Mouse (Mus musculus) cerebral cortex, adult 2 months (tissue): ENCODE measurements around the gene Cobl.

Source experiments
- WGBS: fragments of 180-500 bp; shearing (Covaris S2); methylation state at CpG from one replicate; pipeline ENCODE4 v1.1.7; 2018; 5-methylcytosine and 5-hydroxymethylcytosine counted together

Cobl gene

GRCm38 (mm10) chr11:12299701-12300446, 164.9 kb downstream of the Cobl start:
- WGBS, result 23% methylated on average over 5 of the region's 5 CpGs

GRCm38 (mm10) chr11:12291654-12291935, 173.2 kb downstream of the Cobl start:
- WGBS, result 17% methylated on average over 3 of the region's 3 CpGs

DNA sequence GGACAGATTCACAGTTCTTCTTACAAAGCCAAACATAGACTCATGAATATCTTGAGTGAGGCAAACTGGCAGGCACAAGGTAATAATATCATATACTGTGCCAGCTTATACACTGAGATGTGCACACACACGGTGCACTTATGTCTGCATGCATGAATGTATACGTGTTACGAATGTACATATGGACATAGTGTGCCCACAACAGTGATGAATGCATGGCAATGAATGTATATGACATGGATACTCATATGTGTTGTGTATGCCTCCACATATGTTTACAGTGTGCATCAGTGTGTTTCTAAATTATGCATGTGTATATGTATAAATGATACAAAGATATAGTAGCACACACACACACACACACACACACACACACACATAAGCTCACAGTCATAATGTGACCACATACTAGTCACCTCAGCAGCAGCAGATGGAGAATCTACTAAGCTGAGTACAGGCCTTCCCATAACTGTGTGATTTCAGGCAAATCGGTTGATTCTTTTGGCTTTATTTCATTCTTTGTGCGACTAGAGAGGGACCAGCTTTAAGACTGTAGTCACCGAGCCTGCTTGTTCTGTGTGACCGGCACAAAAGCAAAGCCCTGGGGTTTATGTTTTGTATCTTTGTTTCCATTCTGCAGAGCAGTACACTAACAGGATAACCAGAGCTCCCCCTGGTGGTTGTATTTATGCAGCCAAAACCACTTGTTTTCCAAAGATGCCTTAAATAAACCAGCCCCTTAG, 173.7 kb downstream of the Cobl start:
- WGBS, result 38% methylated on average over 7 of the region's 7 CpGs

DNA sequence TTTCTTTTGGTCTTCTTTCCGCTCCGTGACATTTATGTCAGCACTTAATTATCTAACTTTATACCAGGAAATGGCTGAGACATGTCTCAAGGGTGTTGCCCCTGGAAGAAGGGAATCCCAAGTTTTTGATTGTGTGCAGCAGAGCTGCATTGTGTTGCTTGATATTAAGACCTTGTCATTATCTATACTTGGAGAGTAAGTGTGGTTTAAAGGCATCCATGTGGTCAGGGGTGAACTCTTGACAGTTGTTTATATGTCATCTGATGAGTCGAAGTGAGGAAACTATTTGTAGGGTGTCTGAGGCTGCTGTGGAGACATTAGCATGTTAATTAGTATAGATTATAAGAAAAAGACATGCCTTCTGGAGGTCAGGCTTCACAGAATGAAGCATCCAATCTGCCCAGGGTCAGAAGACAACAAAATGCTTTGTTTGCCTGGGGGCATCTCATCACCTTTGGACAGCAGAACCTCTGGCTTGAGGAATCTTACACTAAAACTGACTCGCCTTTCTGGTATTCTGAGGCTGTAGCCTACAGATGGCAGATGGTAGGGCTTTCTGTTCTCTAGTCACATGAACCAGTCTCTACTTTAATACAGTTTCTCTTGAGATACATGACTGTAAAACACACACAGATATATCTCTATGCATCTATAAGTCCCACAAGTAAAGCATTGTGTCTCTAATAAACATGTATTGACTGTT, 179.3 kb downstream of the Cobl start:
- WGBS, result 92% methylated on average over 4 of the region's 4 CpGs

GRCm38 (mm10) chr11:12280711-12281110, 184.0 kb downstream of the Cobl start:
- WGBS, result 59% methylated on average over 7 of the region's 7 CpGs

GRCm38 (mm10) chr11:12274276-12274675, 190.5 kb downstream of the Cobl start:
- WGBS, result 81% methylated on average over 2 of the region's 2 CpGs

- 91% methylated on average over 6 of the region's 6 CpGs for WGBS
Observed at GRCm38 (mm10) chr11:12273726-12274125, 191.0 kb downstream of the Cobl start.

- WGBS, result 44% methylated on average over 2 of the region's 2 CpGs
Observed at GRCm38 (mm10) chr11:12258411-12258810, 206.3 kb downstream of the Cobl start.

- WGBS, result 85% methylated on average over 5 of the region's 5 CpGs
Observed at GRCm38 (mm10) chr11:12257324-12258118, 207.2 kb downstream of the Cobl start.

- WGBS, result 77% methylated on average over 4 of the region's 4 CpGs
Observed at GRCm38 (mm10) chr11:12245327-12245915, 219.3 kb downstream of the Cobl start.

DNA sequence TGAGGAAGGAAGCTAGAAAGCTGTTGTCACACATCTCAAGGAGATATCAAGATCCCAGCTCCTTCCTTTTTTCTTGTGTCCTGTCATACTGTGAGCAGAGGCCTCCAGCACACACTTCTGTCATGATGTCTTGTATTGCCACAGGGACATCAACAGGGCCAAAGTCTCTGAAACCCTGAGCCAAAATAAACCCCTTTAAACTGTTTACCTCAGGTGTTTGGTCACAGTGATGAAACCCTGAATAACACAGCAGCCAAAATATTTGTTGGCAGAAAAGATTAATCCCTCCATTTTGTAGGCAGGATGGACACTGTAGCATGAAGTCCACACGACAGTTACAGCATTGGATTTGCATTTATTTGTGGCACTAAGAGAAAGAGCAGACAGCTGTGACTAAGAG, 228.4 kb downstream of the Cobl start:
- WGBS, result 69% methylated on average over 1 of the region's 1 CpGs

- WGBS, result 81% methylated on average over 4 of the region's 4 CpGs
Observed at GRCm38 (mm10) chr11:12234876-12235275, 229.9 kb downstream of the Cobl start.

DNA sequence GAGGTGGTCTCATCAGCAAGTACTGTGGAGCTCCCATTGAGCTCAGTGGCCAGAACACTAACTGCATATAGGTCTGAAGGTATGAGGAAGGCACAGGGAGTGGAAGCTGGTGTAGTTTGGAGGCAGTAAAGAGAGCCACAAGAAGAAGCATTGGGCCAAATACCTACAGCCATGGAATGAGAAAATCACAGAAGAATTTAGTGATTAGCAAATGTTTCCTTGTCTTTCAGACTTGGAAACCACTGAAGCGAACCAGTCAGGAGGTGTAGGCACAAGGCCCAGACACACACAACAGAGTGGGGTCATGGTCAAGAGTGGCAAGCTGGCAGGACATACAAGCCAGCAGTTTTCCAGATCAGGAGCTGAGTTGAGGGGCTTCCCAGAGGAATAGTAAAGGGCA, 230.6 kb downstream of the Cobl start:
- 74% methylated on average over 1 of the region's 1 CpGs for WGBS

DNA sequence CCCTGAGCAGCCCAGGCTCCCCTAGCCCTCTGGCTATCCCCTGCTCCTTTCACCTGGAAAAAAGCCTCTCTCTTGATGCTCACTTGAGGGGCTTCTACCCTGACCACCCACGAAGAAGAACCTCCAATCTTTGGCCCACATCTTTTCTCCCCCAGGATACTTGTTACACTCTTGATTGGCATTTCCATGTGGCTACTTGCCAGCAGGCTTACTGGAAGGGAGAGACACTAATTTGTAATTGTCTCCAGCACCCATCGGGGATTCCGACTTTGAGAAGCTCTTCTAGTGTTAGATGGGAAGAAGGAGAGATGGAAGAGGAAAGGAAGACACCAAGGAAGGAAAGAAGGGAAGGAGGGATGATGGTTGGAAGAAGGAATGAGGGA, 232.0 kb downstream of the Cobl start:
- WGBS, result 15% methylated on average over 3 of the region's 3 CpGs

DNA sequence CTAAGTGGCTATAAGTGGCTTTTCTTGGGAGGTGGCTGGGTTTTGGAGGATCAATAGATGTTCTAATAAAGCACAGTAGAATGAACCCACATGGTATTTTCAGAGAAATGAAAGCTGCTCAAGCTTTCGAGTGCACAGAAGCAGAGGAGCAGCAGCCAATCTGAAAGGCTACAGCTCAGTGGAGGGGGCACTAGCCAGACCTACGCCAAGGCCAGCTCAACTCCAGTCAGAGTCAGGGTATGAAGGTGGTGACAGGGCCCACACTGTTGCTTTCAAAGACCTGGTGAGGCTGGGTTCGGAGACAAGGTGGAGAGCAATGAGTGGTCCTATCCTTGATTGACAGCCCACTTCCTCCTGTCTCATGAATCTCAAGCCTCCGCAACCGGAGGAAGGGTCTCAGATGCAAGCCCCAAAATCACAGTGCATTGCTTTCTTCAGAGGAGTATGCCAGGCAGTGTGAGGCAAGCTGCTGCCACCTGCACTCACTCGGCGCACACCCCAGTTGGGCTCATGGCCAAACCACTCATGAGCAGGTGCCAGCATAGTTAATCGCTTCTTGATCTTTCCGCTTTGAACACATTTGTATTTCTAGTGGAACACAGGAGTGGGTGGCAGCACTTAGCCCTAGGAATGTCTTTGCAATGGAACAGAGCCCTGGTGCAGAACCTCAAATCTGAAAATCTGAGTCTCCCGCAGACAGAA, 232.6 kb downstream of the Cobl start:
- 31% methylated on average over 10 of the region's 10 CpGs for WGBS

- WGBS, result 39% methylated on average over 6 of the region's 6 CpGs
Observed at GRCm38 (mm10) chr11:12231481-12232035, 233.2 kb downstream of the Cobl start.

DNA sequence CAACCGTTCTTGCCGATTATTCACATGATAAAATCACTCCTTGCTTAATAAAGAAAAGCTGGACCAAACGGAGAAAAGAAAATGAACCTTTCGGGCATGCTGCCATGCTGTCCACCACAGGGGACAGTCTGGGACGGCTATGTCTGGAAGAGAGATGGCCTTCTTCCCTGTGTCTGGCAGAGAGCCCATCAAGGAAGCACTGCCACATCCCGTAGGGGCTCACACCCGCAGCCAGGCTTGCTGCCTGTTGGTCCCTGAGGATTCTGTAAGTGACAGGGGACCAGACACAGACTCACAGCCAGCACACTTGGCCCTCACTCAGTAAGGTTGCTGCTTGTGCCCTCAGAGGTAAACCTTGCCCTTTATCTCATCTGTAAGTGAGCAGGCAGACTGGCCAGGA, 235.3 kb downstream of the Cobl start:
- WGBS, result 50% methylated on average over 7 of the region's 7 CpGs

DNA sequence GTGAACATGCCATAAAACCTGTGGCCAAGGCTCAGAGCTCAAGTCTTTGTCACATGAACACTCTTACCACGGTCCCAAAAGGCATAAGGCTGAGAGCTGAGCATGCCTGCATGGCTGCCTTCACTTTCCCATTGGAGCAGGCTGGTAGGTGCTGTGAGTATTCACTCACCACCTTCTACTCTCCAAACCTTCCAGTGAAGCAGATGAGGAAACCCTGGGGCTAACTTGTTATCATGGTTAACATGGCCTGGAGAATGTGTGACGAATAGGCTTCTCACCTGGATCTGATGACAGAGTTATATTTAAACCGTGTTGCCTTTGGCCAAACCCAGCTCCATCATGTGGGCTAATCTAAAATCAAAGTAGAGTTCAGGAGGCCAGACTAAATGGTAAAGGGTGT, 237.4 kb downstream of the Cobl start:
- WGBS, result 93% methylated on average over 3 of the region's 3 CpGs

GRCm38 (mm10) chr11:12219594-12220530, 244.9 kb downstream of the Cobl start:
- WGBS, result 26% methylated on average over 4 of the region's 4 CpGs

- WGBS, result 96% methylated on average over 1 of the region's 1 CpGs
Observed at GRCm38 (mm10) chr11:12216897-12217296, 247.9 kb downstream of the Cobl start.
